Mouse (Mus musculus): Measurements from ENCODE around the gene Myadml2. TPM values are rescaled to one million over a fixed set of nuclear protein-coding genes. Genes with fewer than 3 reads are reported as not detected.

Myadml2 gene
- polyA plus RNA-seq, 1 experiment from 2014 or later = 0.61 TPM

DNA sequence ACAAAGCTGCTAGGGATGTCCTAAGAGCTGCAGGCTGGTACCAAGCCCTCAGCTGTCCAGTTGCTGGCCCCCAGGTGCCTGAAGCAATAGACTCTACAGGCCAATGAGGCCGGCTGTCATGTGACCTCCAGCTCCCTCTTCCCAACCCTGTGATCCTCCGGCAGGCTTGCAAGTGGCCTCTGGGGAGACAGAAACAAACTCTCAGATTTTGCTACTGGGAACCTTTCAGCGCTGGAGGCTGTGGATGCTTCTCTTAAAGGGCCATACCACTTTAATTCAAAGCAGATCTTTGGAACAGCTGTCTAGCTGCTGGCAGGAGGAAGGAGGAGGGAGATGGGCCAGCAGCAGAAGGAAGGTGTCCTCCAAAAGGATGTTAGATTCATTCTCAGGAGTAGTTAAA, 18.7 kb upstream of the Myadml2 start:
- no peak overlapping the region for H3K4me2 ChIP-seq (ENCODE audit: low read depth, low read length)
- 29% methylated on average over 3 of the region's 3 CpGs for WGBS (ENCODE audit: insufficient replicate concordance)
- no peak overlapping the region for H3K27ac ChIP-seq (ENCODE audit: low read length)
- no peak for ATAC-seq (ENCODE audit: low read depth)
- no peaks in the 10 kb centered on the region for H3K9me3 ChIP-seq (replicated peaks; ENCODE audit: control insufficient read depth, low read length)
- H3K27me3 ChIP-seq (ENCODE audit: control insufficient read depth, insufficient read depth, low read depth, low read length) = peaks cover 33% of the 10 kb centered on the region
- no peaks in the 10 kb centered on the region for H3K4me1 ChIP-seq (ENCODE audit: control insufficient read depth, low read depth, low read length)
- H3K9ac ChIP-seq (ENCODE audit: low read depth, low read length) = no peak overlapping the region
- H3K36me3 ChIP-seq (ENCODE audit: control insufficient read depth, insufficient read depth) = no peaks in the 10 kb centered on the region
- H3K4me3 ChIP-seq (ENCODE audit: low read depth, low read length) = no peak overlapping the region

DNA sequence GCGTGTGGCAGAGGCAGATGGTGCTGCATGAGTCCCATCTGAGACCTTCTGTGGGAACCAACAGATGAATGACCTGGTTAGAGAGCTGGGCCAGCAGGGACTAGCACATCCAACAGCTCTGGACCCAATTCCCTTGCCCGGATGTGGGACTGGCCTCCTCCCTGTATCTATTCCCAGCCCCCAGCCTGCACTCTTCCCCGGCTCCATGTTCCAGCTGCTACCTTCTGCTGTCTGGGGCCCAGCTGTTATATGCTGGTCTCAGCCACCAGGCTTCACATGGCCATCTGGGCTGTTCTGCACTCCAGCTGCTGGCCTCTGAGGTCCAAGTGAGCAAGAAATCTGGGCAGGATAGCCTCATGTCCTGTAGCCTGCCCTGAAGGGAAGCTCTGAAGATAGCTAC, 17.4 kb upstream of the Myadml2 start:
- Histone ChIP-seq H3K27me3 (ENCODE audit: control insufficient read depth, insufficient read depth, low read depth, low read length) (peaks cover 45% of the 10 kb centered on the region), H3K36me3 (ENCODE audit: control insufficient read depth, insufficient read depth) (no peaks in the 10 kb centered on the region), H3K9ac (ENCODE audit: low read depth, low read length) (no peak overlapping the region), H3K4me3 (ENCODE audit: low read depth, low read length) (no peak overlapping the region), H3K4me1 (ENCODE audit: control insufficient read depth, low read depth, low read length) (peaks cover 6% of the 10 kb centered on the region), H3K9me3 (replicated peaks; ENCODE audit: control insufficient read depth, low read length) (no peaks in the 10 kb centered on the region), H3K27ac (ENCODE audit: low read length) (no peak overlapping the region), H3K4me2 (ENCODE audit: low read depth, low read length) (no peak overlapping the region)
- 66% methylated on average over 3 of the region's 3 CpGs for WGBS (ENCODE audit: insufficient replicate concordance)
- ATAC-seq (ENCODE audit: low read depth) = no peak

DNA sequence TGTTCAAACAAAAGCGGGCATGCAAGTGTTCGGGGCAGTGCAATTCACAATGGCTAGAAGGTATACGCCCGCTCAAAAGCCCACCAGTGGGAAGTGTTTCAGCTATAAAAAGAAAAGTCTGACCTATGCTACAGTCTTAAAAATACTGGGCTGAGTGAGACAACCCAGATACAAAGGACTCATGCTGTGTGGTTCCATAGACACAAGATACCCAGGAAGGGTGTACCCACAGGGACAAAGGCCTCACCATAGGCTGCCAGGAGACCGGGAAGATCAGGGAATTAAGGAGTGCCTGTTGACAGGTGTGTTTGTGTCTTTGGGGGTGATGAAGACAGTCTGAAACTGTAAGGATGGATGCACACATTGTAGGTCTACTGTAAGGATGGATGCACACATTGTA, 15.8 kb upstream of the Myadml2 start:
- peaks cover 62% of the 10 kb centered on the region for H3K27me3 ChIP-seq (ENCODE audit: control insufficient read depth, insufficient read depth, low read depth, low read length)
- WGBS (ENCODE audit: insufficient replicate concordance) = 83% methylated on average over 5 of the region's 5 CpGs

DNA sequence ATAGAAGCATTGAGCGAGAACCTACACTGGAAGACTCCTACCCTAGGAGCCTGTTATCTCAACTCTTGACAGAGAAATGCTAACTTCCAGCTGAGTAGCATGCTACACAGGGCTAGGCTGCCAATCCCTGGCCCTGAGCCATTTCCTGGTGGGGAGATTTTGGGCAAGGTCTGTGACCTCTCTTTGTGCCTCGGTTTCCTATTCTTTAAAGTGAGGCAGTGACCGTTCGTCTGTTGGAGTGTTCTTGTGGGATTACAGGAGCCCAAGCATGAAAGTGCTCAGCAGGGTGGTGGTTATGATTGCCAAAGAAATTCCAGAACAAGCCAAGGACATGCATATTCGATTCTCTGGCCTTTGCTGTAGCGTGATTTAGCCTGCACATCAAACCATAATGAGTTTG, 14.8 kb upstream of the Myadml2 start:
- Histone ChIP-seq H3K9me3 (replicated peaks; ENCODE audit: control insufficient read depth, low read length) (no peaks in the 10 kb centered on the region), H3K4me2 (ENCODE audit: low read depth, low read length) (no peak overlapping the region), H3K4me1 (ENCODE audit: control insufficient read depth, low read depth, low read length) (peaks cover 13% of the 10 kb centered on the region), H3K4me3 (ENCODE audit: low read depth, low read length) (no peak overlapping the region), H3K9ac (ENCODE audit: low read depth, low read length) (no peak overlapping the region), H3K27ac (ENCODE audit: low read length) (no peak overlapping the region), H3K36me3 (ENCODE audit: control insufficient read depth, insufficient read depth) (no peaks in the 10 kb centered on the region), H3K27me3 (ENCODE audit: control insufficient read depth, insufficient read depth, low read depth, low read length) (peaks cover 71% of the 10 kb centered on the region)
- 58% methylated on average over 6 of the region's 6 CpGs for WGBS (ENCODE audit: insufficient replicate concordance)
- no peak for ATAC-seq (ENCODE audit: low read depth)

More for the DNA sequence above, 15.8 kb upstream of the Myadml2 start:
- Histone ChIP-seq H3K36me3 (ENCODE audit: control insufficient read depth, insufficient read depth) (no peaks in the 10 kb centered on the region), H3K27ac (ENCODE audit: low read length) (no peak overlapping the region), H3K4me3 (ENCODE audit: low read depth, low read length) (no peak overlapping the region), H3K9ac (ENCODE audit: low read depth, low read length) (no peak overlapping the region), H3K4me1 (ENCODE audit: control insufficient read depth, low read depth, low read length) (peaks cover 13% of the 10 kb centered on the region), H3K4me2 (ENCODE audit: low read depth, low read length) (no peak overlapping the region), H3K9me3 (replicated peaks; ENCODE audit: control insufficient read depth, low read length) (no peaks in the 10 kb centered on the region)
- no peak for ATAC-seq (ENCODE audit: low read depth)

DNA sequence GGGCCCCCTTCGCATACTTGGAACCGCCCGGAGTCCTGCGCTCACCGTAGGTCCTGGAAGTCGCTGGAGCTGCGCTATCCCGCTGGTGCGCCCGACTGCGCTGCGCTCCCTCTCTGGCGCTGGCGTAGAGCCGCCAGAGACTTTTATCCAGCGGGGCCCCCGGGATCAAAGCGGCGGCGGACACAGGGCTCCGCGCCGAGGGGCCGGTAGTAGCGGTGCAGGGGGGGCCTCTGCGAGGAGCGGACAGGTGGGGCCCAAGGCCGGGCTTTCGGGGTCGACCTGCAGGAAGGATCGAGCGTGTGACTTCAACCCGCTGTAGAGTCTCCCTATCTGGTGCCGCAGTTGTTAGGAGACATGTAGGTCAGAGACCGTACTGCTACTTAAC, 13.1 kb upstream of the Myadml2 start, which contains the start of gene Notum:
Gene Notum (minus strand): TSS at position 100 of the 385 bp plus-strand sequence.
- Histone ChIP-seq H3K9me3 (replicated peaks; ENCODE audit: control insufficient read depth, low read length) (no peaks in the 10 kb centered on the region), H3K4me2 (ENCODE audit: low read depth, low read length) (peak within 1 kb of the TSS; percentile 46), H3K9ac (ENCODE audit: low read depth, low read length) (no peak within 1 kb of the TSS), H3K36me3 (ENCODE audit: control insufficient read depth, insufficient read depth) (no peaks in the 10 kb centered on the region), H3K27me3 (ENCODE audit: control insufficient read depth, insufficient read depth, low read depth, low read length) (peaks cover 80% of the 10 kb centered on the region), H3K4me1 (ENCODE audit: control insufficient read depth, low read depth, low read length) (peaks cover 13% of the 10 kb centered on the region), H3K4me3 (ENCODE audit: low read depth, low read length) (peak within 1 kb of the TSS; percentile 27), H3K27ac (ENCODE audit: low read length) (no peak within 1 kb of the TSS)
- WGBS (ENCODE audit: insufficient replicate concordance) = 2% methylated on average over 35 of the region's 35 CpGs
- ATAC-seq (ENCODE audit: low read depth) = no peak

DNA sequence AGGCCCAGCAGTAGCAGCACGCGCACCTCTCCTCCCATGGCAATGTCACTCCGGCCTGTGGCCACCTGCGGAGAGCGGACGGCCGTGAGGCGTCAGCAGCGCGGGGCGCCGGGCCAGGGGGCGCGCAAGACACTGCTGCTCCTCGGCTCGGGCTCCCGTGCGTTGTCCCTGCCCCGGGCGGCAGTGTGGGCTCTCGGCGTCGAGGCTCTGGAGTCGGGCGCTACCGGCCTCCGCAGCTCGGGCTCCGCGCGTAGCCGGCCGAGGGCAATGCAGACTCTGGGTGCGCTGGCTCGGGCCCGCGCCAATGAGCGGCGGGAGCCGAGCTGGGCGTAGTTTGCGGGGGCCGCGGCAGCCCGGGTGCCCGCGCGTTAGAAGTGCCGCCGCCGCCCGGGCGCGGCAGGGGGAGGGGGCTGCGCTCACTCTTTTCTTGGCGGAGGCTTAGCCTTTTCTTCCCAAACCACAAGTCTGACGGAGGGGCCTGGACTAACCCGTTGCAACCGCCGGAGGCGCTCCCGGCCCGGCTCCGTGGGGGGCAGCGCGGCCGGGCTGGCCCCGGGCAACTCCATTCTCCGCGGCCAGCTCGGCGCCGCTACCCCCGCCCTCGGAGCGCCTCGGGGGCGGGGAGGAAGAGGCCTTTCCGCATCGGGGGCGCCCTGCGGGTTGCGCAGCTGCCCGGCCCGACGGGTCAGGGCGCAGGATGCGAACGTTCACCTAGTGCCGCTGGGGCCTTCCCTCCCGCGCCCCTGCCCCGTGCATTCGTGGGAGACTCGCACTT, 12.5 kb upstream of the Myadml2 start:
- H3K9ac ChIP-seq (ENCODE audit: low read depth, low read length) = no peak overlapping the region
- peak; percentile 28 for ATAC-seq (ENCODE audit: low read depth)
- H3K27me3 ChIP-seq (ENCODE audit: control insufficient read depth, insufficient read depth, low read depth, low read length) = peaks cover 79% of the 10 kb centered on the region

DNA sequence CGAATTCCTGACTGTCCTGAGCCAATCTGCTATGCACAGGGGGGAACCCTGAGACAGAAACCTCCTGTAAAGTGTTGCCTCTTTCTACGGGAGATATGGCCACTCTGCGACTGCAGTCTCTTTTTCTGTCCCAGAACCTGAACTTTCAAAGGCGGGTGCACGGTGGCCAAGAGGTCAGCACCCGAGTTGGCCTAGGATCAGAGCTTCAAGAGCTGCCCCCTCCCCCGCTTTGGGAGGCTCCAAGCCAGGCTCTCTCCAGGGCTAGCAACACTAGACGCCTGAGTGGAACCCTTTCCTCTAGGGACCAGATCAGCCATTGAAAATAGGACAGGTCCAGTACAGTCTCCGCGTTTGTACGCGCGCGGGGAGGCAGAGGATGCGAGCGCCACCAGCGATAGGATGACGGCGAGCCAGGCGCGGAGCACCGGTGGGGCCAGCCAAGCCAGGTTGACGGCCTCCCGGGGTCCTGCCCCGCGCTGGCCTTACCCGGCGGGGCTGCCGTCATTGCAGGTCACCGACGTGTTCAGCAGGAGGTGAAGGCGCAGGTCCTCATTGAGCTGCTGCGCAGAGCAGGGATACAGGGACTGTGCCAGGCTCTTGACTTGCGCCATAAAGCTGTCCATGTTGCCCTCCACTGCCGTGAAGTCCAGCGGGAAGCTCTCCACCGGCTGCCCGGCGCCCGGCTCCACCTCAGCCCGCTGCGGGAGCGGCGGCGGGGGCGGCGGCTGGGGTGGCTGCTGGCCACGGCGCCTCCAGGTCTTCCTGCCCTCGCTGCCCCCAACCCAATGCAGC, 11.7 kb upstream of the Myadml2 start:
- H3K9me3 ChIP-seq (replicated peaks; ENCODE audit: control insufficient read depth, low read length) = no peaks in the 10 kb centered on the region
- no peaks in the 10 kb centered on the region for H3K36me3 ChIP-seq (ENCODE audit: control insufficient read depth, insufficient read depth)
- no peak for ATAC-seq (ENCODE audit: low read depth)
- H3K4me3 ChIP-seq (ENCODE audit: low read depth, low read length) = peak overlapping the region; percentile 27
- H3K4me1 ChIP-seq (ENCODE audit: control insufficient read depth, low read depth, low read length) = peaks cover 13% of the 10 kb centered on the region
- no peak overlapping the region for H3K9ac ChIP-seq (ENCODE audit: low read depth, low read length)
- 6% methylated on average over 49 of the region's 50 CpGs for WGBS (ENCODE audit: insufficient replicate concordance)
- peaks cover 72% of the 10 kb centered on the region for H3K27me3 ChIP-seq (ENCODE audit: control insufficient read depth, insufficient read depth, low read depth, low read length)
- peak overlapping the region; percentile 46; the same call in 1 of the 2 replicates for H3K4me2 ChIP-seq (ENCODE audit: low read depth, low read length)
- no peak overlapping the region for H3K27ac ChIP-seq (ENCODE audit: low read length)

More for the DNA sequence above, 12.5 kb upstream of the Myadml2 start:
- Histone ChIP-seq H3K36me3 (ENCODE audit: control insufficient read depth, insufficient read depth) (no peaks in the 10 kb centered on the region), H3K4me2 (ENCODE audit: low read depth, low read length) (peak overlapping the region; percentile 46), H3K9me3 (replicated peaks; ENCODE audit: control insufficient read depth, low read length) (no peaks in the 10 kb centered on the region), H3K27ac (ENCODE audit: low read length) (no peak overlapping the region), H3K4me1 (ENCODE audit: control insufficient read depth, low read depth, low read length) (peaks cover 13% of the 10 kb centered on the region), H3K4me3 (ENCODE audit: low read depth, low read length) (peak overlapping the region; percentile 27)
- WGBS (ENCODE audit: insufficient replicate concordance) = under 1% methylated on average over 74 of the region's 95 CpGs

DNA sequence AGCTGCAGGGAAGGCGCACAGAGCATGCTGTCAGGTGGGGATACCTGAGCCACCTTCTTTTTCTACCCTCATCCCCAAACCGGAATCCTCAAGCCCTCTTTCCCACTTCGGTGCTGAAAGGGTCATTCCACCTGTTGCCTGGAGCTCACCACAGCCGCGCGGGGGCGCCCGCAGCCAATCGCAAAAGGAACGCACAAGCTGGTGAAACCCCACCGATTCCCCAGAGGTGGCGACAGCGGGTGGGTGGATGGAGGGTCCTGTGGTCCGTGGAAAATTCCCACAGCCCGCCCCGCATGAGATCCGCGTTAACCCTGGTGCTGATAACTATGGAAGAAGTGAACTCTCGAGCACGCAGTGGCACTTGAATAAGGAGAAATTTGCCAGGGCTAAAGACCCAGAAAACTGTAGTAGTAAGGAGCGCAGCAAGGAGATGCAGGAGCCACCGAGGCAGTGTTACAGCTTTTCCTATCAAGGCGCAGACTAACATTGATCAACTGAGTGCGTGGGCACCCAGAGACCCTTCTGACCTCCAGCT, 11.0 kb upstream of the Myadml2 start:
- no peak for ATAC-seq (ENCODE audit: low read depth)
- H3K36me3 ChIP-seq (ENCODE audit: control insufficient read depth, insufficient read depth) = no peaks in the 10 kb centered on the region
- no peak overlapping the region for H3K4me2 ChIP-seq (ENCODE audit: low read depth, low read length)
- 4% methylated on average over 24 of the region's 24 CpGs for WGBS (ENCODE audit: insufficient replicate concordance)
- H3K9me3 ChIP-seq (replicated peaks; ENCODE audit: control insufficient read depth, low read length) = no peaks in the 10 kb centered on the region
- H3K27ac ChIP-seq (ENCODE audit: low read length) = no peak overlapping the region
- H3K4me1 ChIP-seq (ENCODE audit: control insufficient read depth, low read depth, low read length) = peaks cover 13% of the 10 kb centered on the region
- H3K27me3 ChIP-seq (ENCODE audit: control insufficient read depth, insufficient read depth, low read depth, low read length) = peaks cover 72% of the 10 kb centered on the region
- H3K4me3 ChIP-seq (ENCODE audit: low read depth, low read length) = no peak overlapping the region
- H3K9ac ChIP-seq (ENCODE audit: low read depth, low read length) = no peak overlapping the region

DNA sequence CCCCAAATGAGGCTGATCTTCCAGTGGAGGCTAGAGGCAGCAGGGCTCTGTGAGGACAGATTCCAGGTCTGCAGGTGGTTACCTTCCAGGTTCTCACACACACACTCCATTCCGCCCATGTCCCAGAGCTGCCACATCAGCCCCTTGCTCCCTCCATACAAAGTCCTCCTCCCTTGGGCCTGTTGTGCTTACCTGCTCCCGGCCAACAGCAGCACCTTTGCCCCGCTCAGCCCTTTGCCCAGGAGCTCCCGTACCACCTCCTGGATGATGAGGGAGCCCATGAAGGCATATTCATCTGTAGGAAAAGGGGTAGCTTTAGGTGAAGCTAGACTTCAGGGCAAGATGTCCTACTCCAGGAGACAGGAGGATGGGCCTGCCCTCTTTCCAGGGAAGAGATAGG, 9.3 kb upstream of the Myadml2 start:
- Histone ChIP-seq H3K4me2 (ENCODE audit: low read depth, low read length) (no peak overlapping the region), H3K9ac (ENCODE audit: low read depth, low read length) (no peak overlapping the region), H3K4me1 (ENCODE audit: control insufficient read depth, low read depth, low read length) (peaks cover 13% of the 10 kb centered on the region), H3K9me3 (replicated peaks; ENCODE audit: control insufficient read depth, low read length) (no peaks in the 10 kb centered on the region), H3K27me3 (ENCODE audit: control insufficient read depth, insufficient read depth, low read depth, low read length) (peaks cover 56% of the 10 kb centered on the region), H3K4me3 (ENCODE audit: low read depth, low read length) (no peak overlapping the region), H3K36me3 (ENCODE audit: control insufficient read depth, insufficient read depth) (no peaks in the 10 kb centered on the region), H3K27ac (ENCODE audit: low read length) (no peak overlapping the region)
- no peak for ATAC-seq (ENCODE audit: low read depth)
- WGBS (ENCODE audit: insufficient replicate concordance) = 71% methylated on average over 4 of the region's 4 CpGs

Measured in liver, embryonic 16.5 days (tissue).